In genomic region chr5:67437403-67437802, GRCm38 (mm10) we compare ENCODE assay signal across 9 mouse cellular contexts. TPM values are rescaled to one million over a fixed set of nuclear protein-coding genes. Genes with fewer than 3 reads are reported as not detected.
DNase-seq lines count a peak whose midpoint lies in the region; ATAC-seq and TF ChIP-seq lines count a peak whose summit lies in the region.
"Had no signal": no experiment of that assay in that cellular context is flagged by ENCODE, and none has a peak within 500 bp of the region (broad histone marks: within the 10 kb centered on the region; RNA-seq: fewer than 3 reads in every experiment).

No protein-coding gene starts in this region.

- no peak for TF ChIP-seq CTCF in kidney, adult 2 months (conservative IDR thresholded peaks at IDR 0.05; ENCODE audit: insufficient read depth, insufficient read length, low read depth, low read length)
- TF ChIP-seq CTCF in forebrain, postnatal 0 days (IDR thresholded peaks at IDR 0.05; ENCODE audit: low read depth): no peak

- H3K4me3 ChIP-seq in kidney, adult 2 months (ENCODE audit: insufficient read depth, low read depth, low read length): no peak overlapping the region
- H3K4me3 ChIP-seq in liver, embryonic 11.5 days (ENCODE audit: low read depth, low read length): no peak overlapping the region
- H3K4me3 ChIP-seq in forebrain, postnatal 0 days (ENCODE audit: low read depth, low read length): no peak overlapping the region
- H3K4me3 ChIP-seq: embryonic facial prominence, embryonic 15.5 days had no signal

- TF ChIP-seq POLR2A in kidney, adult 2 months (IDR thresholded peaks at IDR 0.05; ENCODE audit: low read depth, low read length): no peak

- 29% methylated on average over 2 of the region's 2 CpGs for WGBS in kidney, adult 2 months
- 22% methylated on average over 2 of the region's 2 CpGs for WGBS in liver, embryonic 11.5 days
- WGBS in forebrain, postnatal 0 days: 47% methylated on average over 2 of the region's 2 CpGs

- ATAC-seq in liver, embryonic 11.5 days (replicated peaks; ENCODE audit: low FRiP score): peak; percentile 77
- ATAC-seq in forebrain, postnatal 0 days: no peak

- H3K27me3 ChIP-seq in kidney, adult 2 months (replicated peaks; ENCODE audit: control insufficient read depth, insufficient read depth, low read length): no peaks in the 10 kb centered on the region; the same call in 1 of the 2 replicates
- no peaks in the 10 kb centered on the region for H3K27me3 ChIP-seq in liver, embryonic 11.5 days (replicated peaks; ENCODE audit: control insufficient read depth, insufficient read depth, low read length)
- H3K27me3 ChIP-seq in forebrain, postnatal 0 days (ENCODE audit: insufficient read depth, low read length): no peaks in the 10 kb centered on the region
- H3K27me3 ChIP-seq: embryonic facial prominence, embryonic 15.5 days had no signal

- H3K9me3 ChIP-seq in liver, embryonic 11.5 days (ENCODE audit: control insufficient read depth, low read length): no peaks in the 10 kb centered on the region
- H3K9me3 ChIP-seq in forebrain, postnatal 0 days (ENCODE audit: low read length): no peaks in the 10 kb centered on the region
- H3K9me3 ChIP-seq: embryonic facial prominence, embryonic 15.5 days had no signal

- peak; percentile 15 to 51 for DNase-seq in kidney, postnatal 4 days
- DNase-seq in kidney, adult 2 months: no peak
- peak; percentile 13 for DNase-seq in c-Kit-positive CD71-positive TER-119-positive erythroid progenitor cells, embryonic 14.5 days (ENCODE audit: low spot score)
- DNase-seq in liver, embryonic 11.5 days (ENCODE audit: low spot score): no peak
- DNase-seq in thymus, postnatal 0 days (ENCODE audit: low spot score): peak; percentile 63
- DNase-seq in layer of hippocampus, adult 18-20 months (ENCODE audit: low spot score in 2 of 2): no peak
- no peak for DNase-seq in forebrain, postnatal 0 days
- DNase-seq: kidney, adult 18-20 months had no signal

- H3K4me2 ChIP-seq in liver, embryonic 11.5 days: no peak overlapping the region
- no peak overlapping the region for H3K4me2 ChIP-seq in forebrain, postnatal 0 days (ENCODE audit: low read depth)
- H3K4me2 ChIP-seq: embryonic facial prominence, embryonic 15.5 days had no signal

- 0 out of 2 replicates have a peak, but pooled peaks cover 2% of the 10 kb centered on the region for H3K4me1 ChIP-seq in kidney, adult 2 months (ENCODE audit: control insufficient read depth, insufficient read depth, low read length)
- peaks cover 4% of the 10 kb centered on the region; the same call in 1 of the 2 replicates for H3K4me1 ChIP-seq in liver, embryonic 11.5 days (replicated peaks; ENCODE audit: control insufficient read depth, insufficient read depth, low read length)
- no peaks in the 10 kb centered on the region for H3K4me1 ChIP-seq in forebrain, postnatal 0 days (ENCODE audit: insufficient read depth)
- H3K4me1 ChIP-seq: embryonic facial prominence, embryonic 15.5 days had no signal

- no peak overlapping the region for H3K27ac ChIP-seq in kidney, adult 2 months (ENCODE audit: insufficient read depth, low read depth, low read length)
- no peak overlapping the region for H3K27ac ChIP-seq in liver, embryonic 11.5 days (ENCODE audit: low read depth, low read length)
- H3K27ac ChIP-seq in forebrain, postnatal 0 days (ENCODE audit: low read depth, low read length): no peak overlapping the region
- H3K27ac ChIP-seq: embryonic facial prominence, embryonic 15.5 days had no signal

- H3K36me3 ChIP-seq in kidney, adult 2 months (ENCODE audit: control insufficient read depth, insufficient read depth, low read length): no peaks in the 10 kb centered on the region
- no peaks in the 10 kb centered on the region for H3K36me3 ChIP-seq in liver, embryonic 11.5 days (ENCODE audit: control insufficient read depth, insufficient read depth, low read length)
- H3K36me3 ChIP-seq in forebrain, postnatal 0 days (ENCODE audit: insufficient read depth): no peaks in the 10 kb centered on the region
- H3K36me3 ChIP-seq: embryonic facial prominence, embryonic 15.5 days had no signal

- H3K9ac ChIP-seq in liver, embryonic 11.5 days (ENCODE audit: low read depth, low read length): no peak overlapping the region
- H3K9ac ChIP-seq in forebrain, postnatal 0 days: no peak overlapping the region
- H3K9ac ChIP-seq: embryonic facial prominence, embryonic 15.5 days had no signal

RNA-seq across cellular contexts. Expression of gene Bend4, which starts 9.3 kb away (rescaled TPM):
- polyA plus RNA-seq in kidney, adult 2 months (2012; rRNA removed): 0.18 and 0.33 TPM in 2 replicates
- 6.6 and 6.7 TPM in 2 replicates for polyA plus RNA-seq in liver, embryonic 11.5 days (2014; fragmentation: Nextera tagmentation; extraction: Ambion mirVana)
- polyA plus RNA-seq in thymus, postnatal 0 days (2015; fragmentation: Nextera tagmentation; extraction: Ambion mirVana): 0.67 and 0.92 TPM in 2 replicates
- total RNA-seq in layer of hippocampus, adult 18-20 months (2021): 1 to 10 TPM; 8.9 to 9.1 TPM
- 7.2 and 11.5 TPM in 2 replicates for total RNA-seq in forebrain, postnatal 0 days (2014; rRNA removed)
- 2.6 and 5.0 TPM in 2 replicates for polyA plus RNA-seq in forebrain, postnatal 0 days (2015; fragmentation: Nextera tagmentation; extraction: Ambion mirVana)

Comparison
In these comparisons a context has a peak if more than half of its experiments do, and no peak if none do; other contexts are left out.
1. DNase-seq: peak in kidney, postnatal 4 days (2 of 2), c-Kit-positive CD71-positive TER-119-positive erythroid progenitor cells, embryonic 14.5 days (single experiment) and thymus, postnatal 0 days (single experiment); none in kidney, adult 2 months (single experiment), liver, embryonic 11.5 days (single experiment), layer of hippocampus, adult 18-20 months (0 of 2) and forebrain, postnatal 0 days (single experiment).